Mouse (Mus musculus) midbrain, embryonic 13.5 days (tissue): ENCODE data around the gene Uvrag. TPM values are rescaled to one million over a fixed set of nuclear protein-coding genes. Genes with fewer than 3 reads are reported as not detected.

Source experiments
- ATAC-seq: fragments of 200-750 bp; cut with Nextera tagmentation; 2 replicates; pipeline ENCODE4 v1.8.0; 2017; ENCODE audit warnings: mild to moderate bottlenecking, moderate TSS enrichment, moderate library complexity
- H3K27ac ChIP-seq: fragments of 300-500 bp; sonication (generic); 2 replicates; pipeline ENCODE4 v1.5.1; 2015; ENCODE audit warnings: inconsistent platforms, mild to moderate bottlenecking, moderate library complexity
- H3K27me3 ChIP-seq: fragments of 300-500 bp; sonication (generic); 2 replicates; pipeline ENCODE4 v1.6.1; 2015; ENCODE audit warnings: mild to moderate bottlenecking, inconsistent platforms
- H3K36me3 ChIP-seq: fragments of 300-500 bp; sonication (generic); 2 replicates; pipeline ENCODE4 v1.6.1; 2015; ENCODE audit warnings: mild to moderate bottlenecking, inconsistent platforms
- H3K4me1 ChIP-seq: fragments of 300-500 bp; sonication (generic); replicated peaks from 2 replicates; pipeline ENCODE4 v1.6.1; 2015; ENCODE audit warnings: inconsistent platforms
- H3K4me2 ChIP-seq: fragments of 300-500 bp; sonication (generic); replicated peaks from 2 replicates; pipeline ENCODE4 v1.6.1; 2015; ENCODE audit warnings: moderate library complexity, mild to moderate bottlenecking, inconsistent platforms
- H3K4me3 ChIP-seq: fragments of 300-500 bp; sonication (generic); replicated peaks from 2 replicates; pipeline ENCODE4 v1.5.1; 2015; ENCODE audit warnings: mild to moderate bottlenecking, inconsistent platforms
- H3K9ac ChIP-seq: fragments of 300-500 bp; sonication (generic); replicated peaks from 2 replicates; pipeline ENCODE4 v1.6.1; 2015; ENCODE audit warnings: mild to moderate bottlenecking, inconsistent platforms
- H3K9me3 ChIP-seq: fragments of 300-500 bp; sonication (generic); 2 replicates; pipeline ENCODE4 v1.6.1; 2016; ENCODE audit warnings: mild to moderate bottlenecking, inconsistent platforms
- WGBS: fragments of 180-500 bp; shearing (Covaris S2); methylation state at CpG from one replicate; pipeline ENCODE4 v1.1.7; 2015; 5-methylcytosine and 5-hydroxymethylcytosine counted together
- polyA plus RNA-seq: library from polyadenylated mRNA; unstranded; fragments of >200 nt; fragmentation: Nextera tagmentation; extraction: Ambion mirVana; gene quantifications from 2 replicates; pipeline ENCODE4 v1.2.1, GENCODE M21; 2015

Gene Uvrag
- polyA plus RNA-seq, 1 experiment from 2014 or later = 13.1 TPM

DNA sequence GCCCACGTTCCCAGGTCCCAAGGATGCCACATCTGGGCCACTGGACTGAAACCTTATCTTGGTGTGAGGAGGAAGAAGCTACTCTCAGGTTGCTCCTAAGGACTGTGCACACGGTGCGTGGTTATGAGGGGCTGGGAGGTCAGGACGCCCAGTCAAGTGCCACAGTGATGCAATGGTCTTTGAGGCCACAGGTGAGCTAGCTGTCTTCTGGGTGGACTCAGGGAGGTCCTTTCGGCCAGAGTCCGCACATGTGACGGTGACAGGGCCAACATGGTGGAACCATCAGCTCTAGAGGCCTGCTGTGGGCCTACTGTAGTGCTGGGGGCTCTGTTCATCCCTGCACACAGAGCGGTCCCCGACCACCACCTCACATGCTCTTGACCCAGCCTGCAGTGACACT is 34.7 kb upstream of the Uvrag start:
- H3K9me3 ChIP-seq = no peaks in the 10 kb centered on the region
- H3K27me3 ChIP-seq = peaks cover under 1% of the 10 kb centered on the region; the same call in 1 of the 2 replicates
- no peak overlapping the region for H3K27ac ChIP-seq
- H3K4me1 ChIP-seq = no peaks in the 10 kb centered on the region
- no peak overlapping the region for H3K4me3 ChIP-seq
- WGBS = 92% methylated on average over 9 of the region's 9 CpGs
- H3K4me2 ChIP-seq = no peak overlapping the region
- no peak for ATAC-seq
- no peak overlapping the region for H3K9ac ChIP-seq
- no peaks in the 10 kb centered on the region for H3K36me3 ChIP-seq

DNA sequence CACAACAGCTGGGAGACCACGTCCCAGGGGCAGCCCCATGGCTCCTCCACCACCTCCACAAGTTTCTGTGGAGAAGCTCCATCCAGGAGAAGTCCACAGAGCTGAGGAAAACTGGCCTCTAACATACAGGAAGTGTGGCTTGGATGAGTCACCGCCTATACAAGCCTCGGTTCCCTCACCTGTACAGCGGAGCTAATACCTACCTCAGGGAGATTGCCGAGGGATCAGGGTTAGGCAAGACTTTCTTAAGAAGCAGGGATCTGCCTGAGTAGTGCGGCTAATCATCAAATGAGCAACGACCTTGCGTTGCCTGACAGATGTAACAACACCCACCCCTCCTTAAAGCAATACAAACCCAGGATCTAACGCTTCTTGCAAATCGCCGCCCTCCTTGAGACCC is 34.2 kb upstream of the Uvrag start:
- 89% methylated on average over 11 of the region's 11 CpGs for WGBS
- no peaks in the 10 kb centered on the region for H3K4me1 ChIP-seq
- no peak overlapping the region for H3K9ac ChIP-seq
- no peaks in the 10 kb centered on the region for H3K36me3 ChIP-seq
- H3K4me2 ChIP-seq = no peak overlapping the region
- no peaks in the 10 kb centered on the region for H3K9me3 ChIP-seq
- no peak overlapping the region for H3K27ac ChIP-seq
- no peak overlapping the region for H3K4me3 ChIP-seq
- H3K27me3 ChIP-seq = no peaks in the 10 kb centered on the region; the same call in 1 of the 2 replicates
- no peak for ATAC-seq

DNA sequence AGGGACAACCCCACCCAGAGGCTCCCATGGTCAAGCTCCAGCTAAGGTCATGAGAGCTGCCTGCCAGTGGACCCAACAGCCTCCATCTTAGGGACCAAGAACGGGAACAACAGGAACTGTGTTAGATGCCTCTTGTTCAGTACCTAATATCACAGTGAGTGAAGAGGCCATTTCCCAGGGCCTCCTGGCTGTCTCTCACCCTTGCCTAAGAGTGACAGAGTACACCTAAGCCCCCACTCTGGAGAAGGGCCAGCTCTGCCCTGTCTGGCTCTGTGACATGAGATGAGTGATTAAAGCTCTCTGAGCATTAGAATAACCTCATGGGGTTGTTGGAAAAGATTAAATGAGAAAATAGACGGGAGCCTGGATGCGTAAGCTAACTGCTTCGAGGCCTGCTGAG is 33.1 kb upstream of the Uvrag start:
- H3K4me1 ChIP-seq = no peaks in the 10 kb centered on the region
- WGBS = 86% methylated on average over 4 of the region's 4 CpGs
- ATAC-seq = no peak
- no peak overlapping the region for H3K4me3 ChIP-seq
- no peaks in the 10 kb centered on the region; the same call in 1 of the 2 replicates for H3K27me3 ChIP-seq
- H3K4me2 ChIP-seq = no peak overlapping the region
- no peak overlapping the region for H3K27ac ChIP-seq
- no peaks in the 10 kb centered on the region for H3K36me3 ChIP-seq
- no peak overlapping the region for H3K9ac ChIP-seq
- no peaks in the 10 kb centered on the region for H3K9me3 ChIP-seq

DNA sequence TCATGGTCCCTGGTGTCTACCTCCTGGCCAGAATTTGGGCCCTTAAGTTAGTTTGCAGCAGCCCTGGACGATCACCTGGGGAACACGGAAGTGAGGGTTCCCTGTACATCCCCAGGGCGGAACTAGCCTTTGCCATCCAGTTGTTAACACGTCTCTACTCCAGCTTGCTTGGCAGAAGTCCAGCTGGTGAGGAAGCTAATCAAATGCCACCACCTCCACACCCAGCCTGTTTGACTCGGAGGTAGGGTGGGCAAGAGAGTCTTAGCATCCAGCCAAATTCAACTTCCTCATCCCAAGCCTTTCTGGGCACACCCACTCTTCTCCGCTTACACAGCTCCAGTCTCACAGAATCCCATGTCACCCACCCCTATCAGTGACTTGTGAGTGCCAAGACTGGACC is 32.0 kb upstream of the Uvrag start:
- H3K4me1 ChIP-seq = no peaks in the 10 kb centered on the region
- H3K9me3 ChIP-seq = no peaks in the 10 kb centered on the region
- H3K9ac ChIP-seq = no peak overlapping the region
- H3K27me3 ChIP-seq = no peaks in the 10 kb centered on the region
- no peak overlapping the region for H3K4me3 ChIP-seq
- no peak overlapping the region for H3K27ac ChIP-seq
- no peak for ATAC-seq
- H3K36me3 ChIP-seq = no peaks in the 10 kb centered on the region
- no peak overlapping the region for H3K4me2 ChIP-seq
- 93% methylated on average over 6 of the region's 6 CpGs for WGBS

- Histone ChIP-seq H3K4me3 (no peak overlapping the region), H3K36me3 (no peaks in the 10 kb centered on the region), H3K4me2 (no peak overlapping the region), H3K27ac (no peak overlapping the region), H3K27me3 (no peaks in the 10 kb centered on the region), H3K9me3 (no peaks in the 10 kb centered on the region), H3K4me1 (no peaks in the 10 kb centered on the region), H3K9ac (no peak overlapping the region)
- 74% methylated on average over 10 of the region's 10 CpGs for WGBS
- ATAC-seq = no peak
Observed at GRCm38 (mm10) chr7:99171730-99172463, 31.0 kb upstream of the Uvrag start.

DNA sequence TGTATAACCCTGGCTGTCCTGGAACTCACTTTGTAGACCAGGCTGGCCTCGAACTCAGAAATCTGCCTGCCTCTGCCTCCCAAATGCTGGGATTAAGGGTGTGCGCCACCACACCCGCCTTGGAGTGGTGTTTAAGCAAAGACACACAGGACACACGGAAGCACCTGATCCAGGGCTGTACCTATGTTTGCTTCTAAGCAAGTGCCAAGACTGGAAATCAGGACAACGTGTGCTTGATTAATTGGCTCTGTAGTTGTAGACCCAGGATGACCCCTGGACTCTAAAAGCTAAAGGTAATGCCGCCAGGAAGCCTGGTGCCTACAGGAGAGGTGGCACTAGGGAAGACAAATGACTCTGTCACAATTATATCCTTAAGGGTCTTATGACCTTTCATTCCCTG is 29.6 kb upstream of the Uvrag start:
- Histone ChIP-seq H3K27ac (no peak overlapping the region), H3K4me3 (no peak overlapping the region), H3K4me2 (no peak overlapping the region), H3K27me3 (no peaks in the 10 kb centered on the region), H3K9me3 (no peaks in the 10 kb centered on the region), H3K4me1 (no peaks in the 10 kb centered on the region), H3K9ac (no peak overlapping the region), H3K36me3 (no peaks in the 10 kb centered on the region)
- WGBS = 91% methylated on average over 6 of the region's 6 CpGs
- no peak for ATAC-seq

- no peaks in the 10 kb centered on the region for H3K4me1 ChIP-seq
- no peaks in the 10 kb centered on the region for H3K27me3 ChIP-seq
- H3K27ac ChIP-seq = no peak overlapping the region
- no peaks in the 10 kb centered on the region for H3K36me3 ChIP-seq
- H3K9ac ChIP-seq = no peak overlapping the region
- WGBS = 91% methylated on average over 9 of the region's 9 CpGs
- H3K4me2 ChIP-seq = no peak overlapping the region
- ATAC-seq = no peak
- H3K9me3 ChIP-seq = no peaks in the 10 kb centered on the region
- H3K4me3 ChIP-seq = no peak overlapping the region
Observed at GRCm38 (mm10) chr7:99169717-99170403, 28.9 kb upstream of the Uvrag start.

DNA sequence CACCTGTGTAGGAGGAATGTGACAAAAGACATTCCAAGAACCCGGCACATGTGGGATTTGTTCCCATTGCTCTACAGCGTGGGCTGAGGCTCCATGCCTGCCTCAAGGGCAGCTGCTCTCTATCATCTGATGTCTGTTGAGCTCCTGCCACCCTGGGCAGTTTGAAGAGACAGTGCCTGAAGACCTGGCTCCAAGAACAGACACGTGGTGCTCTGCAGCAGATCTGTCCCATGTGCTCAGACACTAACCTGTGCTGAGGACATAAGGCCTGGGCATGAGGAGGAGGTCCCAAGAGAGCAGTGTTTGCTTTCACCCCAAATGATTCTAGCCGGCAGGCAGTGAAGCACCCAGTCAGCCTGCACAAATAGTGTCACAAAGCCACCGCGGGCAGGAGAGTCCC is 27.8 kb upstream of the Uvrag start:
- no peak for ATAC-seq
- no peak overlapping the region for H3K27ac ChIP-seq

GRCm38 (mm10) chr7:99167939-99168338 is 27.0 kb upstream of the Uvrag start:
- H3K27ac ChIP-seq = no peak overlapping the region
- H3K4me1 ChIP-seq = no peaks in the 10 kb centered on the region
- no peak for ATAC-seq
- no peak overlapping the region for H3K4me3 ChIP-seq
- H3K27me3 ChIP-seq = no peaks in the 10 kb centered on the region
- H3K36me3 ChIP-seq = no peaks in the 10 kb centered on the region
- H3K9ac ChIP-seq = no peak overlapping the region
- H3K4me2 ChIP-seq = no peak overlapping the region
- H3K9me3 ChIP-seq = no peaks in the 10 kb centered on the region
- WGBS = 63% methylated on average over 5 of the region's 5 CpGs

More for the DNA sequence above, 27.8 kb upstream of the Uvrag start:
- 88% methylated on average over 6 of the region's 6 CpGs for WGBS
- no peak overlapping the region for H3K9ac ChIP-seq
- H3K9me3 ChIP-seq = no peaks in the 10 kb centered on the region
- no peak overlapping the region for H3K4me3 ChIP-seq
- no peaks in the 10 kb centered on the region for H3K4me1 ChIP-seq
- H3K4me2 ChIP-seq = no peak overlapping the region
- no peaks in the 10 kb centered on the region for H3K27me3 ChIP-seq
- H3K36me3 ChIP-seq = no peaks in the 10 kb centered on the region

GRCm38 (mm10) chr7:99166159-99166558 is 25.2 kb upstream of the Uvrag start:
- Histone ChIP-seq H3K4me3 (no peak overlapping the region), H3K4me1 (no peaks in the 10 kb centered on the region), H3K9ac (no peak overlapping the region), H3K27ac (no peak overlapping the region), H3K4me2 (no peak overlapping the region), H3K27me3 (no peaks in the 10 kb centered on the region), H3K36me3 (no peaks in the 10 kb centered on the region), H3K9me3 (no peaks in the 10 kb centered on the region)
- no peak for ATAC-seq
- 89% methylated on average over 8 of the region's 8 CpGs for WGBS

GRCm38 (mm10) chr7:99164873-99165410 is 24.0 kb upstream of the Uvrag start:
- 89% methylated on average over 7 of the region's 7 CpGs for WGBS
- no peak overlapping the region for H3K27ac ChIP-seq
- no peak for ATAC-seq

DNA sequence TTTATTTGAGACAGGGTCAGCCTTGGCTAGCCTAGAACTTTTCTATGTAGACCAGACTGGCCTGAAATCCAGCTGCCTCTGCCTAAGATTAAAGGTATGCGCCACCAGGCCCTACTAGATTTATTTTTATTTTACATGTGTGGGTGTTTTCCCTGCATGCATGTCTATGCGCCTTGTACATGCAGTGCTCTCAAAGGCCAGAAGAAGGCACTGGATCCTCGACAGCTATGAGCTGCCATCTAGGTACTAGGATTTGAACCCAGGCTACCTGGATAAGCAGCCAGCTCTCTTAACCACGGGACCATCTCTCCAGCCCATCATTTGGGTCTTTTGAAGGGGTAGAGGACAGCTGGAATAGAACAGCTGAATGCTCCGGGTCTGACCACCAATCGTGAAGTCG is 21.5 kb upstream of the Uvrag start:
- WGBS = 91% methylated on average over 7 of the region's 7 CpGs
- Histone ChIP-seq H3K36me3 (no peaks in the 10 kb centered on the region), H3K4me2 (no peak overlapping the region), H3K27ac (no peak overlapping the region), H3K4me3 (no peak overlapping the region), H3K27me3 (no peaks in the 10 kb centered on the region), H3K9ac (no peak overlapping the region), H3K4me1 (0 out of 2 replicates have a peak, but pooled peaks cover 6% of the 10 kb centered on the region), H3K9me3 (no peaks in the 10 kb centered on the region)
- ATAC-seq = no peak

More at GRCm38 (mm10) chr7:99164873-99165410, 24.0 kb upstream of the Uvrag start:
- H3K27me3 ChIP-seq = no peaks in the 10 kb centered on the region
- no peak overlapping the region for H3K4me3 ChIP-seq
- H3K36me3 ChIP-seq = no peaks in the 10 kb centered on the region
- H3K9ac ChIP-seq = no peak overlapping the region
- no peaks in the 10 kb centered on the region for H3K9me3 ChIP-seq
- no peak overlapping the region for H3K4me2 ChIP-seq
- H3K4me1 ChIP-seq = 0 out of 2 replicates have a peak, but pooled peaks cover 6% of the 10 kb centered on the region
